Mouse (Mus musculus) spleen, adult 18-20 months (tissue): ENCODE data around the gene Rasgef1b.

Source experiments
- DNase-seq, 2 experiments: peaks; one replicate each; pipeline ENCODE4 v3.0.0; 2022; ENCODE audit warnings: mixed read lengths in 2 of 2

The Rasgef1b gene

DNA sequence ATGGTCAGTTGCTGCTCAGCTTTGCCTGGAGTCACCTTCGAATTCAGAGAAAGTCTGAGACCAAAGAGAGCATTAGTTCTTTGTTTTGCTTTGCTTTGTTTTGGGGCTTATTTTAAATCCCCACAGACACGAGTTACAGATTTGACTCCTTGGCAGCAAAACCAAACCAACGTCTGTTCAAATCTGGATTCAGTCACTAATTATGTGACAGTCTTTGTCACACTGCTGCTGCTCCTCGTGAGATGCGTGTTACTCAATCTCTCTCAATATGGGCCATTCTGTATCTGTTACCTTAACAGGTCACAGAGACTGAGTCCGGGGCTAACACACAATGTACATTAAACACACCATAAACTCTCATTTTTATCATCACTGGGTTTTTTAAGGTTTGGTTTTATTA lies 288.8 kb downstream of the Rasgef1b start:
- no peak for DNase-seq

DNA sequence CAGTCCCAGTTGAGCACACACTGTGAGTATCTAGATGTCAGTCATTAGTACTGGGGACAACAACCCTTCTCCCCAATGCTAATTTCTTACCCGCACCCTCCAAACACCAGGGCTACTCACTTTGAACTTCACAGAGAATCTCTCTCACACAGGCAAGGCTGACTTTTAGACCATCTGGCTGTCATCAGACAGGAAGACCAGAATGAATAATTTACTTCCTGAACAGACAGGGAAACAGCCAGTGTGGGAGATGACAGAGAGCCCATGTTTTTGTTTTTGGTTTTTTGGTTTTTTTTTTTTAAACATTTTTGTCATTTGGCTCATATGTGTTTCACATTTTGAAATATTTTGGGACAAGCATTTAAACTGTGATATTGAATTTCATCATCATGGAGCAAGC lies 290.3 kb downstream of the Rasgef1b start:
- DNase-seq = no peak

DNA sequence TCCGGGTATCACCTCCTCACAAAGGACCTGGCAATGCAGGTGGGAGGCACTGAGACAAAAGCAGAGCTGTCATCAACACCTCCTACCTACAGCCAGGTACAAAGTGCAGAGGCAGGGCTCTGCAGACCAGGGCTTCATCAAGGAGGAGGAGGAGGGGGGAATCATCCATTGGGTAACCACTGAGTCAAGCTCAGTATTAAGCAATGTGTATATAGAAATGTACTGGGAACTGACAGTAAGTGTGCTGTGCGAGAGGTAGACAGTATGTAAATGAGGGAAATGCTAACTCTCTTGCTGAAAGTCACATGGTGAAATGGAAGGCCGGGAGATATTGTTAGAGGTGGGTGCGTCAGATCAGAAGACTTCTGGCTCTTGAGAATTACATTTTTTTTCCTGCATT lies 294.6 kb downstream of the Rasgef1b start:
- no peak for DNase-seq

- DNase-seq = no peak
Measured at GRCm38 (mm10) chr5:99432471-99432870, 296.4 kb downstream of the Rasgef1b start.

GRCm38 (mm10) chr5:99429273-99429672 lies 299.6 kb downstream of the Rasgef1b start:
- no peak for DNase-seq

DNA sequence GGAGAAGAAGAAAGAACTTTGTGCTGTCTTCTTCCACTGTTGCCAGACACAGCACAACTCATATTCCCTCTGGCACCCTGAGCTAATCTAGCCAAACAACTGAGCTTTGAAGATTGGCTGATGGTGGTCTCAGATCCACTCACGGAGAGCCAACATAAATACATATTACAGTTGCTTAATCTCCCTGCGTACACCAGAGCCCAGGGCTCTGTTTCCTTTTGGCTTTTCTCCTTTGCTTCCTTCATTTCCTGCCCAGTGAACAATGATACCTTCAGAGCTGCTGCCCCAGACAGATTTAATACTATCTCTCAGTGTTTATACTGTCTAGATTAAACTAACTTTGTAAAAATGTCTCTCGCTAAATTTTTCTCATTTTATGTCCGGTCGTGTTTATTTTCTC lies 300.2 kb downstream of the Rasgef1b start:
- no peak for DNase-seq

DNA sequence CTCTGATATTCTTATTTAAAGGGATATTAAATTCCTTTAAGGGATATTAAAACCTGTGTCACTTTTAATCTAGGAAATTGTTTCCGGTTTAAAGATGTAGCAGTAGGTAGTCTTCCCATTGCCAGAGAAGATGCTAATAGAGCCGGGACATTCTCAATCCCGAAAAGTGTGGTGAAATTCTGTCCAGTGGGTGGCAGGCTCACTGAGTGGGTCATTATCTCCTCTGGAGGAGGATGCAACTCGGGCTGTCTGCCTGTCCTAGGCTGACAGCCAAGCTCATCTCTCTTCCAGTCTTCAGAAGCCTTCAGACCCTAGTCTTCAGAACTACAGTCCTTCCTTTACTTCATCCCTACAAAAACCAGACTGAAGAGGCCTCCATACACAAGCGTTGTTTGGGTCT lies 305.6 kb downstream of the Rasgef1b start:
- DNase-seq = no peak

- no peak for DNase-seq
Measured at GRCm38 (mm10) chr5:99422856-99423255, 306.0 kb downstream of the Rasgef1b start.

- no peak for DNase-seq
Measured at GRCm38 (mm10) chr5:99422092-99422491, 306.8 kb downstream of the Rasgef1b start.

DNA sequence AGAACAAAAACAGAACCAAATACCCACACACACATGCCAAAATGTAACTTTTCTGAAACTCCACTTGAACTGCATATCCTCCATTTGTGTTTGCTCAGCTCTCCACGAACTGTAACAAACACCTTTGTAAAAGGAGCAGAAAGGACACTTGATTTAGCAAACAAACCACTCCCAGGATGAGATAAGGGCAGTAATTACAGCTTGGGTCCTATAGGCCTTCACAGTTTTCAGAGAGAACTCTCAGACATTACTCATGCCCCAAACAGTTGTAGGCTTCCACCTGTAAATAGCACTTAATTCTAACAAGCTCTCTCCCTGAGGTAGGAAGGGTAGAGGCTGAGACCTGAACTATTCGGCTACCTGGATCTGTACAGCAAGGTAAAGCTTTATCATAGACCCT lies 309.0 kb downstream of the Rasgef1b start:
- DNase-seq = no peak

DNA sequence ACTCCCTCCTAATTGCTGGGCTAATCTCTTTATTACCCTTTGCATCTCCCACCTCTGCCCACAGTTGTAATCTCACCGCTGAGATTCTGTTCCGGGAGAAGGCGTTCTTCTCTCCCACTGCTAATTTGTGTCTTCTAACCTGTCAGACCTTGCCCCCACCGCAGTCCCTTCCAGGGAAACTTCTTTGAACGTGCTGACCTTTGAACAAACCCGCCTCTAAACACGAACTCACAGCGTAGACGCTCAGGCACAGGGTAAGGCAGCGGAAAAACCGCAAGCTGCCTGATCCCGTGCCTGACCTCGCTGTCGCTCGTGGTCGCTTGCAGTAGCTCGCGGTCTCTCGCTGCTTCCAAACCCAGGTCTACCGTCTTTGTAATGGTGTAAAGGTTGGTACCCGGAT lies 312.0 kb downstream of the Rasgef1b start:
- DNase-seq = no peak

DNA sequence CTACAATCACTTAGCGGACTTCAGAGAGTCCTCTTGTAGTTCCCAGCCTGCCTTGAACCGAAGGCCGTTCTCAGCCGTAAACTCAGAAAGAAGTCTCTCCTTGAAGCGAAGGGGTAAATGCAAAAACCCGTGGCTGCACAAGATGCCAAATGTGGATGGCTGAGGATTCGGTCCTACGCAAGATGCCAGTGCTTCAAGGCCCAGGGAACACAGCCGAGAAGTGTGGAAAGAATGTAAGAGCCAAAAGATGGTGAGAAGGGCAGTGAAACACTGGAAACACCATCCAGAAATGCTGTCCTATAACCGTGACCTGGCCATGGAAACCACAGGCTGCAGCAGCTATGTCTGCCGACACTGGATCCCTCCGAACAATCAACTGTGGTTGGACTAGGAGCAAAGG lies 313.2 kb downstream of the Rasgef1b start:
- DNase-seq = no peak

GRCm38 (mm10) chr5:99415049-99415448 lies 313.8 kb downstream of the Rasgef1b start:
- DNase-seq = no peak

GRCm38 (mm10) chr5:99414293-99414692 lies 314.6 kb downstream of the Rasgef1b start:
- peak; percentile 31 to 41 for DNase-seq

DNA sequence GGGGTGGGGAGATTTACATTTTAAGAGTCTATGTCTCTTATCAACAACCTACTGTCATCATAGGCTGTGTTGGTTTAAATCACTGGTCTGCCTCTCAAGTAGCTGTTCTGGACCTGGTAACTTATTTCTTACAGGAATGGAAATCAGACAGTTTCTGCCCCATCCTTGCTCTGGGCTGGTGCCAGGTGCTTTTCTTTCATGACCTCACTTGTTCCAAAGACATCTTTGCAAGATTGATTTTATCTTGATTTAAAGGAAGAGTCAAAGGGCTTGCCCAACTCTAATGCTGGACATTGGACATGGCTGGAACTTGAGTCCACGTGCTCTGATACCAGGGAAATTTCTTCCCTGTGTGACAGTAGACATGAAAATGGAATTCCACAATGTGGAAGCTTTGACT lies 315.0 kb downstream of the Rasgef1b start:
- no peak for DNase-seq

DNA sequence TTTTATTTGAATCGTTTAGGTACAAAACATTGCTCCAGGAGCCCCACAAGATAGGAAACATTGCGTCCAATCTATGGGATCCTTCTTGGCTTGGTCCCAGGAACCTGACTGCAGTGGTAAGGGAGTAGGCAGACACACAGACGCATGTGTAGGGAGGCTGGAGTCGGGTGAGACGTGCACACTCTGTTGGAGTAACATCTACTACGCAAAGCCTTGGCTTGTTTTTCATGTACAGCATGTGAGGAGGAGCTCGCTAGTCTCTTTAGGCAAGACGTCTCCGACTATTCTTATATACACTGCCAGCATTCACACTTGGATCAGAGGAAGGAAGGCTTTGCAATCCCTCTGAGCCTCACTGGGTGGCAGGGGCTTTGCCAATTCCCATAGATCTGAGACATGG lies 315.5 kb downstream of the Rasgef1b start:
- no peak for DNase-seq

- DNase-seq = no peak
Measured at GRCm38 (mm10) chr5:99404403-99405170, 324.3 kb downstream of the Rasgef1b start.

DNA sequence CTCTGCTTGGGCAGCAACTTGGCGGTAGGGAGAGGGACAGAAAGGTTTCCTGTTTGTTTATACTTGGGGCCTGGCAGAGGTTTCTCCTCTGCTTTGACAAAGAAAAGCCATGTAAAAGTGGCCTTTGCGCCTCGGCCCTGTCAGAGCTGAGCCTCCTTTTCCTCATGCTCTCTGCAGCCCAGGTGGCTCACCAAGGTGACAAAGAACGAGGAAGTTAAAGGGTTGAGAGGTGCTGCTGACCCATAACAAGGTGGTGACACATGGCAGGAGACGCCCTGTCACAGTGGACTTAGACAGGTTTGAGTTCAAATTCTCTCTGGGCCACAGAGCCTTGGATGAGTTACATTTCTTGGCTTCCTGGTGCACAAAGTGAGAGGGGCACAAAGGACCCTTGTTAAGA lies 325.5 kb downstream of the Rasgef1b start:
- DNase-seq = no peak

DNA sequence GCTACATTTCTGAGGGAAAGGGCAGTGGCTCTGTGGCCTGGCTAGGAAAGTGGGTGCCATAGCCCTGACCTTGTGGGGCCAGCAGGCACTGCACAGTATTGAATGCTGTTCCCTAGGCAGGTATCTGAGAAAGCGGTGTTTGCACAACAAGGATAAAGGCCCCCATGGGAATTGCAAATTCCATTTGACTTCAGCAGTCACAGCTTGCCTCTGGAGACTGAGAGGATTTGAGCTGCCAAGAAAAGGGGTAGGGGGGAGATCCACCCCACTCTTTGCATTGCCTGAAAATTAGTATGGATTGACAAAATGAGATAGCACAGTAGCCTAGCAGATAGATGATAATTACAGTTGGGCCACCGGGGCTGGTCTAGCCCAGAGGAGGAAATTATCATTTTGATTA lies 326.1 kb downstream of the Rasgef1b start:
- DNase-seq = no peak

GRCm38 (mm10) chr5:99402297-99402696 lies 326.6 kb downstream of the Rasgef1b start:
- no peak for DNase-seq

- DNase-seq = no peak
Measured at GRCm38 (mm10) chr5:99399855-99400626, 328.8 kb downstream of the Rasgef1b start.

DNA sequence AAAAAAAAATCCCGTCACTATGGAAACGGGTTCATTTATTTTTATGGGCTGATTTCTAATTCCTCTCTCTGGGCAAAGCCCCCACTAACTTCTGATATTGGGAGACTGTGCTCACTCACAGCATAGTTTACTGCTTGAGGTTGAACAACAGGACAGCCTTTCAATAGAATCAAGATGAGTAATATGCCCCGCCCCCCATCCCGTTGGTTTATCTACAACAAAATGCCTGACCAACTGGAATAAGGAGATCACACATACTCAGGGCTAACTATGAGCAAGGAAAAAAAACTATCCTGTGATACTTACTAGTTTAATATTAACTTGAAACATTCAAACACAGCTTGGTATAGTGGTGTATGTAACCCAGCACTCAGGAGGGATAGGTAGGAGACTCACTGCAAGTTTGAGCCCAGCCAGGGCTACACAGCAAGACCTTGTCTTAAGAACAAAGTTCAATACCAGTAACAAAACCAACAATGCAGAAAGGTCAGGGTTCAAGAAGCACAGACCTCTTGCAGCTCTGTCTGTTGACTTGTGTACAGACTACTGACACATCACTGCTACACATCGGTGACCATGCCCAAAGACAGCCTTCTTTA lies 330.3 kb downstream of the Rasgef1b start:
- DNase-seq = no peak

DNA sequence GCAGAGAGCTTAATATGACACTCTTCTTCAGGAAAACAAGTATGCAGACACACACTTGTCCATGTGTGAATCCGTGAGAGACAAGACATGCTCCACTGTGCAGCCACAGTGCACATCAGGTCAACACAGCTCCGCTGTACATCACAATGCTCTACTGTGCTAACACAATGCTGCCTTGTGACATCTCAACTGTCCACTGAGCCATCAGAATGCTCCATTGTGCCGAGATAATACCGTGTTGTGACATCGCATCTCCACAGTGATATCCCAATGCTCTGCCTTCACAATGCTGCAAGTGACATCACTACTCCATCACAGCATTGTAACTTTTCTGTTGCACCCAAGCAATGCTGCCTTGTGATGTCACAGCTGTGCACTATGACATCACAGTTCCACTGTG lies 334.3 kb downstream of the Rasgef1b start:
- no peak for DNase-seq

DNA sequence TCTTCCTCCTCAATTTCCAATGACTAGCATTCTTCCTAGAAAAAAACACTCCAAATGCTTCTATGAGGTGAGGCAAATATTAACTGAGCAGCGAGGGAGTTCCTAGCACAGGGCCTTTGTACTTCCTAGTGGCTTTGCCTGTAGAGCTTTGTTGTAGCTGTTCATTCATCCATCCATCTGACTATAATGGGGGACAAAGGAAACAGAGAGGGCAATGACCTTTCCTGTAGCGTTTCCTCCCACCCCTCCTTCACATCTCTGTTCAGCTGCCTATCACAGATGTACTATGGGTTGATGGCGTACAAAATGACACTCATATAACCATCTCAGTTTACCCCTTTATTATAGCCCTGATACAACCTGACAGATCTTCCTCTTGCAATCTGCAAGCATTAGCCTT lies 337.3 kb downstream of the Rasgef1b start:
- DNase-seq = no peak
